Mouse (Mus musculus) liver, embryonic 13.5 days (tissue): ENCODE data around the gene Itpr2. TPM values are rescaled to one million over a fixed set of nuclear protein-coding genes. Genes with fewer than 3 reads are reported as not detected.

Experiments used
- ATAC-seq: fragments of 200-750 bp; cut with Nextera tagmentation; 2 replicates; pipeline ENCODE4 v1.8.0; 2017; ENCODE audit warnings: low read depth, mild to moderate bottlenecking, moderate number of reproducible peaks, moderate library complexity
- DNase-seq: peaks from one replicate; pipeline ENCODE4 v3.0.0; 2022
- H3K27ac ChIP-seq: fragments of 300-500 bp; sonication (generic); 2 replicates; pipeline ENCODE4 v1.5.1; 2015; ENCODE audit warnings: moderate library complexity, mild to moderate bottlenecking, inconsistent platforms
- H3K27me3 ChIP-seq: fragments of 300-500 bp; sonication (generic); 2 replicates; pipeline ENCODE4 v1.6.1; 2015; ENCODE audit warnings: mild to moderate bottlenecking, inconsistent platforms
- H3K36me3 ChIP-seq: fragments of 300-500 bp; sonication (generic); 2 replicates; pipeline ENCODE4 v1.6.1; 2015; ENCODE audit warnings: mild to moderate bottlenecking, inconsistent platforms
- H3K4me1 ChIP-seq: fragments of 300-500 bp; sonication (generic); replicated peaks from 2 replicates; pipeline ENCODE4 v1.6.1; 2015; ENCODE audit warnings: inconsistent platforms
- H3K4me2 ChIP-seq: fragments of 300-500 bp; sonication (generic); 2 replicates; pipeline ENCODE4 v1.6.1; 2015; ENCODE audit warnings: inconsistent platforms, mild to moderate bottlenecking, moderate library complexity
- H3K4me3 ChIP-seq: fragments of 300-500 bp; sonication (generic); replicated peaks from 2 replicates; pipeline ENCODE4 v1.5.1; 2015; ENCODE audit warnings: mild to moderate bottlenecking, inconsistent platforms
- H3K9ac ChIP-seq: fragments of 300-500 bp; sonication (generic); 2 replicates; pipeline ENCODE4 v1.6.1; 2015; ENCODE audit warnings: mild to moderate bottlenecking, inconsistent platforms
- H3K9me3 ChIP-seq: fragments of 300-500 bp; sonication (generic); replicated peaks from 2 replicates; pipeline ENCODE4 v1.6.1; 2016; ENCODE audit warnings: inconsistent platforms
- WGBS: fragments of 180-500 bp; shearing (Covaris S2); methylation state at CpG from one replicate; pipeline ENCODE4 v1.1.7; 2015; ENCODE audit not compliant: insufficient replicate concordance; 5-methylcytosine and 5-hydroxymethylcytosine counted together
- polyA plus RNA-seq: library from polyadenylated mRNA; unstranded; fragments of >200 nt; fragmentation: Nextera tagmentation; extraction: Ambion mirVana; gene quantifications from 2 replicates; pipeline ENCODE4 v1.2.1, GENCODE M21; 2015

The Itpr2 gene
- polyA plus RNA-seq, 1 experiment from 2014 or later = 2.4 TPM

DNA sequence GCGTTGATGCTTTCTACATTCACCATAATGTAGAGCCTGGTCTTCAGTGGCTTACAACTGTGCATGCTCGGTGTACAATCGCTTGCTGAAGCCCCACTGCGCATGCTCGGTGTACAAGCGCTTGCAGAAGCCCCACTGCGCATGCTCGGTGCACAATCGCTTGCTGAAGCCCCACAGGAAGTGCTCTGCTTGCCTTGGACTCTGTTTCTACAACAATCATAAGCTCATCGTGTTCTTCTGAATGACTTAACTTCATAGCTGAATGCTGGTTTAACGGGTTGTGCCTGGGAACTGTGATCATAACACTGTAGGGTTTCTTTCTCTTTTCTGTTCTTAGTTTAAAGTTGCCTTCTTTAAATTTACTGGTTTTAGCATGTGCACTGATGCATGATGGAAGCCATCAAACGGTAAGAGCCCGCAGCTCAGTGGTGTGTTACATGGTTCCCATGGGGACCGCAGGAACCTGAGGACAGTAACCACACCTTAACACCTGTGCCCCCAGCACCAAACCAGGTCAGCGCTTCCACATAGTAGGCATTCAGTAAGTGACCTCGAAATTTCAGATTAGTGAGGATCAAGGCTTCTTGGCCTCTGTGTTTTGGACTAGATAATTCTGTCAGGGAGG lies 90.5 kb downstream of the Itpr2 start:
- ATAC-seq = no peak

DNA sequence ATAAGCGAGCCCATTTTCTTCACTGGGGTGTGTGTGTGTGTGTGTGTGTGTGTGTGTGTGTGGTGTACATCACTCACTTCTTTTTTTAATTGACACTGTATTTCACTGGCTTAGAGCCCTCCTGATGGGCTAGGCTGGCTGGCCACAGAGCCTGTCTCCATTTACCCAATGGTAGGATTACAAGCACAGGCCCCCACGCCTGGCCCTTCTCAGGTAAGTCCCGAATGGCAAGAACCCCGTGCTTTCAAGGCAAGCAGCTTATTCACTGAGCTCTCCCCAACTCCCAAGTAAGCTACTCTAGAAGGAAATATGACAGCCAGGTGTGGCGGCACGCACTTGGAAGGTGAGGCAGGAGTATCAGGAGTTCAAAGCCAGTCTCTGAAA lies 91.6 kb downstream of the Itpr2 start:
- no peak overlapping the region for H3K9ac ChIP-seq

More for the DNA sequence above, 90.5 kb downstream of the Itpr2 start:
- H3K4me2 ChIP-seq = no peak overlapping the region
- no peak for DNase-seq
- no peak overlapping the region for H3K27ac ChIP-seq
- H3K36me3 ChIP-seq = no peaks in the 10 kb centered on the region
- no peaks in the 10 kb centered on the region for H3K27me3 ChIP-seq
- 79% methylated on average over 16 of the region's 16 CpGs for WGBS
- H3K9ac ChIP-seq = no peak overlapping the region
- no peak overlapping the region for H3K4me3 ChIP-seq
- H3K9me3 ChIP-seq = no peaks in the 10 kb centered on the region
- H3K4me1 ChIP-seq = peaks cover 5% of the 10 kb centered on the region; the same call in 1 of the 2 replicates

DNA sequence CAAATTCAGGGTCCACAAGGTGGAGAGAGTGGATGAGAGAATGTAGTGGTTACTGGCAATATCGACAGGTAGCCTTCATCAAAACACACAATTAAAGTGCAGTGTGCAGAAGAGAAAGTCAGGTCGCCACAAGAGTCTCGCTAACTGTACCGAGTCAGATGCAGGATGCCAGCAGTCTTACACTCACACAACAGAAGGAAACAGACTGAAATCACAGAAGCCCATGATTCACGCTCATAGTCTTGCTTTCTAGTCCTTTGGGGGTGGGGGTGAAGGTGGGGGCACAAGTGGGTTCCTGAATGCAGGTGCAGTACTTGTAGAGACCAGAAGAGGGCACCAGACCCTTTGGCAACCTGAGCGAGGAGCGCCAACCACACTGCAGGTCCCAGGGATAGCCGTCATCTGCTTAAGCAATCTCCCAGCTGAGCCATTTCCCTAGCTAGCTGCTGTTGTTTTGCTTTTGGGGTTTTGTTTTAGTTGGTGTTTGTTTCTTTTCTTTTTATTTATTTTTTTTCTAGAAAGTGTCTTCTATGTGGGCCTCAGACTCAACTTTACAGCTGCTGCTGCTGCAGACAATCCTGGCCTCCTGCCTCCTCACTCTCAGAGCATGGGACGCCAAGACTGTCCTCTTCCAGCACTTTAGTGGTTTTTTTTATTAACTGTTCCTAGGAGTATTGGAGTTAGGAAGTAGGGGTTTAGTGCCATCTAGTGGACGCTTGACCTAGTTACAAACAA lies 92.2 kb downstream of the Itpr2 start:
- Histone ChIP-seq H3K27me3 (no peaks in the 10 kb centered on the region), H3K9ac (no peak overlapping the region), H3K4me1 (peaks cover 5% of the 10 kb centered on the region; the same call in 1 of the 2 replicates), H3K4me3 (peak overlapping the region; percentile 22; the same call in 1 of the 2 replicates), H3K27ac (no peak overlapping the region), H3K9me3 (no peaks in the 10 kb centered on the region), H3K36me3 (no peaks in the 10 kb centered on the region), H3K4me2 (peak overlapping the region; percentile 55)
- DNase-seq (peak; percentile 66), ATAC-seq (peak; percentile 77)
- whole genome bisulfite sequencing = 20% methylated on average over 10 of the region's 10 CpGs

More for the DNA sequence above, 91.6 kb downstream of the Itpr2 start:
- Histone ChIP-seq H3K4me3 (no peak overlapping the region), H3K36me3 (no peaks in the 10 kb centered on the region), H3K4me1 (peaks cover 5% of the 10 kb centered on the region; the same call in 1 of the 2 replicates), H3K9me3 (no peaks in the 10 kb centered on the region), H3K27ac (no peak overlapping the region), H3K4me2 (peak overlapping the region; percentile 55), H3K27me3 (no peaks in the 10 kb centered on the region)
- DNase-seq (no peak), ATAC-seq (no peak)
- 71% methylated on average over 6 of the region's 6 CpGs for WGBS

DNA sequence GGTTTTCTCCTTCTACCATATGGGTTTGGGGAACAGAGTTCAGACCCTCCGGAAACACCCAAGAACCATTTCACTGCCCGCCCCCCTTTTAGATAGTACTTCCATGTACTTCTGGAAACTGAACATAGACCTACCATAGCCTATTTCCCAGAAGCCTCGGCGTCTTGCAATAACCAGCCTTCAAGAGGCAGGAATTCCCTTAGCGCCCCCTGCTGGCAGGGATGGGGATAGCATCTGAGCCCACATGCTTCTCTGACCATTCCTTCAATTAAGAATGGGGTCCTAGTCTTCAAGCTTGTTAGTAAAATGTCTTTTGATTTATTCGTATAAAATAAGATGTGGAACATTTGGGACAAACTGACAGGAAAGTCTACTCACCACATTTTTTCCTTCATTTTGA lies 96.6 kb downstream of the Itpr2 start:
- Histone ChIP-seq H3K4me3 (no peak overlapping the region), H3K27me3 (no peaks in the 10 kb centered on the region), H3K9ac (no peak overlapping the region), H3K36me3 (no peaks in the 10 kb centered on the region), H3K9me3 (no peaks in the 10 kb centered on the region), H3K4me2 (no peak overlapping the region), H3K4me1 (peaks cover 5% of the 10 kb centered on the region; the same call in 1 of the 2 replicates), H3K27ac (no peak overlapping the region)
- DNase-seq (peak; percentile 44), ATAC-seq (no peak)
- WGBS = 28% methylated on average over 6 of the region's 6 CpGs

DNA sequence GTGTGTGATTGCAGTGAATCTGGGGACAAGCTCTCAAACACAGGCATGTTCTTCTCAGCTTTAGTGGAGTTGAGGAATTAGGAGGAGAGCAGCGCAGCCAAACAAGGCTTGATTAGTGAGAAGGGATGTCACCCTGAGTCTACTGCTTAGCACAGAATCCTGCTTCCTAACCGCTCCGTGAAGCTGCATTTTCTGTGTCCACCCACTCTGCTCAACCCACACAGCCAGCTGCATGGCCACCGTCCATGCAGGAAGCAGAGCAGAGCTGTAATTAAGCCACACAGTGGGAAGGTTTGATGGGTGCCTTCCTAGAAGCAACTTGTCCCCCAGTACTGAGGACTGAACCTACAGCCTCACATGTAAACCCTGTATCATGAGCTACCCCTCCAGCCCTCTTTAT lies 97.1 kb downstream of the Itpr2 start:
- no peak for ATAC-seq
- DNase-seq = no peak
- H3K27me3 ChIP-seq = no peaks in the 10 kb centered on the region
- H3K4me1 ChIP-seq = peaks cover 2% of the 10 kb centered on the region; the same call in 1 of the 2 replicates
- no peaks in the 10 kb centered on the region for H3K36me3 ChIP-seq
- H3K9me3 ChIP-seq = no peaks in the 10 kb centered on the region
- H3K9ac ChIP-seq = no peak overlapping the region
- no peak overlapping the region for H3K27ac ChIP-seq
- no peak overlapping the region for H3K4me2 ChIP-seq
- WGBS = 76% methylated on average over 4 of the region's 4 CpGs
- H3K4me3 ChIP-seq = no peak overlapping the region

DNA sequence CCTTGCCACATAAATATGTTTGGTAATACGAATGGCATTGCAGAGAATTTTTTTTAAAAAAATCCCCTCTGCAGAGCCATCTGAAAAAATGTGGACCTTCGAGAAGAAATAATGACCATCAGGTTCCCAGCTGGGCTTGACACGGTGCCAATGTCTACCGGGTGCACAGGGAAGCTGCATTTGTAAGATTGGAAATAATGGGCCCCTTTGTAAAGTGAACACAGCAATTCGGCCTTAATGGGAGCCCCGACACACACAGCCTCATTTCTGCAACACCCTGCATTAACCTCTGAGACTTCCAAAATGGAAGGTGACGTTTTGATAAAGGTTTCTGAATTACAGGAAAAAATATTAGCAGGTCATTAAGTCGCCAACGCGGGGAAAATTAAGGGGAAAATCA lies 97.9 kb downstream of the Itpr2 start:
- 76% methylated on average over 10 of the region's 10 CpGs for WGBS

DNA sequence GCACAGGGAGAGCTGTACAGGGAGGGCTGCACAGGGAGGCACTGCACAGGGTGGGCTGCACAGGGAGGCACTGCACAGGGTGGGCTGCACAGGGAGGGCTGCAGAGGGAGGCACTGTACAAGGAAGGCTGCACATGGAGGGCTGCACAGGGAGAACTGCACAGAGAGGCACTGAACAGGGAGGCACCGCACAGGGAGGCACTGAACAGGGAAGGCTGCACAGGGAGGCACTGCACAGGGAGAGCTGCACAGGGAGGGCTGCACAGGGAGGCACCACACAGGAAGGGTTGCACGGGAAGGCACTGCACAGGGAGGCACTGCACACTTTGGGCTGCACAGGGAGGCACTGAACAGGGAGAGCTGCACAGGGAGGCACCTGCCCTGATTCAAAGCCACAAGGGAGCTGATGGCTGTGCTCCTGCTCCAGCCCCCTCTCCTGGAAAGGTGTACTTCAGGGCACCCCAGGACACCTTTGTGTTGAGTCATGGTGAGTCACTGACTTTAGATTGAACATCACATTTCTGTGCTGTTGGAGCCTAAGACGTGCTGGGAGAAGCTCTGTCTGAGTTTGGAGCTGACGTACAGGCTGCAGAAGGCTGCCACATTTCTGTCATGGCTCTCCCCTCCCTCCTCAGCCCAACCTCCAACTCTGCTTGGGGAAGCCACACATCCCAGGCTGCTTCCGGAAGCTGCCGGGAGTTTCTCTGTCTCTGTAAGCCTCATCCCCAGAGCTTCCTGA lies 98.9 kb downstream of the Itpr2 start:
- H3K4me2 ChIP-seq = no peak overlapping the region
- no peaks in the 10 kb centered on the region for H3K4me1 ChIP-seq
- 41% methylated on average over 6 of the region's 6 CpGs for WGBS
- no peak for DNase-seq
- H3K27ac ChIP-seq = no peak overlapping the region
- no peak overlapping the region for H3K9ac ChIP-seq
- H3K9me3 ChIP-seq = no peaks in the 10 kb centered on the region
- H3K36me3 ChIP-seq = no peaks in the 10 kb centered on the region
- ATAC-seq = no peak
- H3K27me3 ChIP-seq = no peaks in the 10 kb centered on the region
- no peak overlapping the region for H3K4me3 ChIP-seq

More for the DNA sequence above, 97.9 kb downstream of the Itpr2 start:
- Histone ChIP-seq H3K9me3 (no peaks in the 10 kb centered on the region), H3K27me3 (no peaks in the 10 kb centered on the region), H3K4me2 (no peak overlapping the region), H3K4me1 (no peaks in the 10 kb centered on the region), H3K36me3 (no peaks in the 10 kb centered on the region), H3K9ac (no peak overlapping the region), H3K4me3 (no peak overlapping the region), H3K27ac (no peak overlapping the region)
- no peak for ATAC-seq
- no peak for DNase-seq

DNA sequence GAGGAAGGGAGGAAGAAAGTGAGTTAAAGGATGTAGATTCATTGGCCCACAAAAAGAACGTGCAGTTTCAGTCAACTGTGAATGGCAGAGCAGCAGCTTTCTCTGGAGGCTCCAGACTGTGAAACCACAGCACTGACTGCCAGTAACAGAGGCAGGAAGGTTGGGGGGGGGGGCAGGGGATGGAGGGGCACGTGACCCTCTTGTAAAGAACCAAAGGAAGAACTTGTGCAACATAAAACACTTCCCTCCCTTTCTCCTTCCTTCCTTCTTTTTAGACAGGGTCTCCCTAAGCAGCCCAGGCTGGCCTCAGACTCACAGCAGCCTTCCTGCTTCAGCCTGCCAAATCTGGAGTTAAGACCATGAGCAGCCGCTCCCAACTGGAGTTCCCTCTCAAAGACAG lies 104.2 kb downstream of the Itpr2 start:
- Histone ChIP-seq H3K27ac (no peak overlapping the region), H3K4me3 (no peak overlapping the region), H3K9ac (no peak overlapping the region), H3K9me3 (no peaks in the 10 kb centered on the region), H3K36me3 (no peaks in the 10 kb centered on the region), H3K4me2 (no peak overlapping the region), H3K27me3 (no peaks in the 10 kb centered on the region), H3K4me1 (no peaks in the 10 kb centered on the region)
- ATAC-seq (no peak), DNase-seq (no peak)
- WGBS = 19% methylated on average over 3 of the region's 3 CpGs

DNA sequence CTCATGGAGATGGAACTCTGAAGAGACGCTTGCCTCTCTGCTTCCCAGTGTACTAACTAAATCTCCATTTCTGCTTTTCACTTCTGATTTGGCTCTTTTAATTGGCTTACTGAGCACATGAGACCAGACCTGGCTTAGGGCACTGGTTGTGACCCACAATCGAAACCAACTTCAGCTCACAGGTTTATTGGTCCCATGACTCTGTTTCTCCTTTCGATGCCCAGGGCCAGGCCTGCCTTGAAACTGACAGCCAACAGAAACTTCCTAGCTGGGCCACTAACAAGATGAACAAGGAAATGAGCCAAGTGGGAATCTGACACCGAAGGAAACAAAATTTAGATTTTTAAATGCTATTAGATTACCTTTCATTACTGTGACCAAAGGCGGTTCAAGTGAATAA lies 105.8 kb downstream of the Itpr2 start:
- Histone ChIP-seq H3K27ac (no peak overlapping the region), H3K9me3 (no peaks in the 10 kb centered on the region), H3K4me2 (no peak overlapping the region), H3K27me3 (no peaks in the 10 kb centered on the region), H3K4me1 (no peaks in the 10 kb centered on the region), H3K36me3 (no peaks in the 10 kb centered on the region), H3K4me3 (no peak overlapping the region), H3K9ac (no peak overlapping the region)
- ATAC-seq (no peak), DNase-seq (no peak)
- WGBS = 79% methylated on average over 5 of the region's 5 CpGs

DNA sequence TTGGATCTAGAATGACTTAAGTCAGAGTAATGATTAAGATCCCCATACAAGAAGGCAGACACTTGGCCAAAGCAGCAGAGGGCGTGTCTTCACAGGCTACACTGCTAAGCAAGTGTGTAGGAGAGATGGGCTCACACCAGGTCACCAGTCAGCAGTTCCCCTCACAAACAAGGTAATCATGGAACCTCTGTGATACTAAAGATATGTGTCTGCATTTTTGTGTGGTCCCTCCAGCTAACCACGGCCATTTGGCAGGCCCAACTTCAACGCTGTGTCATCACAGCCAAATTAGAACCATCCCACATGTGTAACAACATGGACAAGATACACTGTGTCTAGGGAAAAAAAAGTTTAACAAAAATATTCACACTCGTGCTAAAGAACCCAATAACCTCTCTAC lies 106.4 kb downstream of the Itpr2 start:
- Histone ChIP-seq H3K9me3 (no peaks in the 10 kb centered on the region), H3K9ac (no peak overlapping the region), H3K4me3 (no peak overlapping the region), H3K27ac (no peak overlapping the region), H3K4me2 (no peak overlapping the region), H3K36me3 (no peaks in the 10 kb centered on the region), H3K4me1 (no peaks in the 10 kb centered on the region), H3K27me3 (no peaks in the 10 kb centered on the region)
- 67% methylated on average over 4 of the region's 4 CpGs for WGBS
- DNase-seq (no peak), ATAC-seq (no peak)

DNA sequence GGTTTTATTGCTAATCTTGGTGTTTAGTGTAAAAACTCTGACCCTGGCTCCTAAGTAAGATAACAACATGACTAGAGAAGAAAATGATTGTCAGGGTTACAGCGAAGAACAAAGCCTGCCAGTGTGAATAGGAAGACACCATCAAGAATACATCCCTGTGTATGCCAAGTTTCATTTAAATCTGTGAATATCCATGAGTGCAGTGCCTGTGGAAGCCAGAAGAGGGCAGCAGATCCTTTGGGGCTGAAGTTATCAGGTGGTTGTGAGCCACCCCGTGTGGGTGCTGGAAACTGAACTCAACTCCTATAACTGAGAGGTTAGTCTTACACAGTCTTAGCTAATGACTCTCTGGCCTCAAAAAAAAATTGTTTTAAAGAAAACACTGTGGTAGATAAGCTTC lies 109.8 kb downstream of the Itpr2 start:
- H3K4me3 ChIP-seq = no peak overlapping the region
- WGBS = 64% methylated on average over 2 of the region's 2 CpGs
- H3K36me3 ChIP-seq = no peaks in the 10 kb centered on the region
- H3K9me3 ChIP-seq = no peaks in the 10 kb centered on the region
- no peak overlapping the region for H3K9ac ChIP-seq
- no peaks in the 10 kb centered on the region for H3K4me1 ChIP-seq
- ATAC-seq (no peak), DNase-seq (no peak)
- H3K27ac ChIP-seq = no peak overlapping the region
- H3K4me2 ChIP-seq = no peak overlapping the region
- H3K27me3 ChIP-seq = no peaks in the 10 kb centered on the region
